Mouse (Mus musculus) layer of hippocampus, postnatal 10 days (tissue): Measurements from ENCODE around the gene Aox4. TPM values are rescaled to one million over a fixed set of nuclear protein-coding genes. Genes with fewer than 3 reads are reported as not detected.

Experiments used
- DNase-seq, 2 experiments: peaks; one replicate each; pipeline ENCODE4 v3.0.0; 2021; ENCODE audit warnings: low spot score in 2 of 2
- long read RNA-seq: library from polyadenylated mRNA; stranded (forward); transcript quantifications from one replicate; pipeline ENCODE4 v2.0.0, GENCODE M21; 2023
- total RNA-seq, 2 experiments: library from RNA; stranded (reverse); gene quantifications; 2 replicates each; pipeline ENCODE4 v1.2.3; 2021

Aox4 gene
- total RNA-seq: 10 to 100 TPM; 10.1 to 10.9 TPM
- long read RNA-seq, full-length matches to known transcripts: 2 of 6 reads
- long read RNA-seq, partial matches to known transcripts: 4 of 6 reads
- long read RNA-seq, other reads (novel, unspliced or antisense): 0 of 6 reads

DNA sequence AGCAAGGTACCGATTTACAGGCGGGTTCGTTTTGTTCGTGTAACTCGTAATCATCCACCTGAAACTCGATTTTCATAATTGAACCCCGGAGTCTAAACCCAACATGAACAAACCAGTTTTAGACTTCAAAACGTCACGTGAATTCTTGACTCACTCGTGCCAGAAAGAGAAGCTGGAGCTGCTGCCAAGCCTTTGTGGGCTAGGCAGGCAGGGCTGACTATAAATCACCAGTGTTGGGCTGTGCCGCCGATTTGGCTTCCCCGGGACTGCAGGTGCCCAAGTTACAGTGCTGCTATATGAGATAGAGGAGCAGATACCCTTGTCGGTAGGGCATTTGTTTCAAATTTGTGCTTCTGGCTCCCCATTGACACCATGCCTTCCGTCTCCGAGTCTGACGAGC is at the start of gene Aox4:
TSS of gene Aox4 (plus strand) at position 195 of the 400 bp plus-strand sequence.
- peak; percentile 43 to 62 for DNase-seq

DNA sequence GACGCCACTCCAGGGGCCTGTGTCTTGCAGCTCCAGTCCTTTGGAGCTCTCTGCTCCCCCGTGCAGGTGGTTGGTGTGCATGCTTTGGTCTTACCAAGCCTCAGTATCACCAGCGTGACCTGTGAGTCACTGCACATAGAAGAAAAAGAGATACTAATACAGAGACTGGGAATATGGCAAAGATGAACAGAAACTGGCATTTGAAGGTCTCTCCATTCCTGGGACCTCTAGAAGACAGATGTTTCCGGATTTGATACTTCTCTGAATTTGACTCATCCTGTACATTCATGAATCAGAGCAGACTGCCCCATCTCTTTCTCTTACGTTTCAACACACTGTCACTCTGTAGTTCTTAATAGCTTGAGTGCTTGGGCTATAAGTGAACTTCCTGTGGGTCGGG is 40.3 kb upstream of the Aox4 start:
- no peak for DNase-seq

DNA sequence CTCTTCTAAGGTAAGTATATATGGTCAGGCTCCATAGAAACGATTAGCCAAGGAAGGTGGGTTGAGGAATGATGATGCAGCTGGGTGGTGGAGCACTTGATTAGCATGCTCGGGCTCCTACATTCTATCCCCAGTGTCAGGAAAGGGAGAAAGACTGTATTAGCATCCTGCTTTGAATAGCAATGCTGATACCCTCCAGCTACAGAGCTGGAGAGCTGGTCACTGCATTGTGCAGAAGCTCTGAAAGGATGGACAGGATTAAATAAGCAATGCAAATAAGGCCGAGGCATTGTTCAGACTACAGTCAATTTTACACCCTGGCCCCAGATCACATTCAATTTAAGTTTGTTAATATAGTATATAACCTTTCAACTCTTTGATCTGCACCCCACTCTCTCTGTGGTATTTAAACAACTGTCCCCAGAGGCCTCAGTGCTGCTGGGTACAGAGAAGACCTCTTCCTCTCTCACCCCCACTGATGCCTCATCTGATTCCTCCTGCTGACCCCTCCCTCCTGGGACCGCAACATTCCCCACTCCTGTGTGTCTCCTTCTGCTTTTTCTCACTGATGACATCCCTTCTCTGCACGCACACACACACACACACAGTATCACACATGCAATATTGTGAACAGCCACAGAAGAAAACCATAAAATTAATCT is 21.6 kb upstream of the Aox4 start:
- no peak for DNase-seq

DNA sequence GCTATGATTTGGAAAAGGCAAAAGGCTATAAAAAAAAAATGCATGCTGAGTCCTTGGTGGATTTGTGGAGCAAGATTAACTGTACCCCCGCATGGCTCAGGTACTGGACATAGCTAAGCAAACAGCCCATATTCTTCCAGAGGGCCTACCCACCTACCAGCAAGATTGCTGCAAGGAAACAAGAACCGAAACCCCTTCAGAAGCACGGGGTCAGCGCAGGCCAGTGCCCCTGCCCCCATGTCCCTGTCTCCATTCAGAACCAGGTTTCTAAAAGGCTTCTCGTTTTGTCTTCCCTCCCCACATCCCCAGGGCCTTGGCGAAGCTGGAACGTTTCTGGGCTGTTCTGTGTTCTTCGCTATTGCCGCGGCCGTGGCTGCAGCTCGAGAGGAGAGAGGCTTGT is 15.9 kb upstream of the Aox4 start:
- DNase-seq: no peak

DNA sequence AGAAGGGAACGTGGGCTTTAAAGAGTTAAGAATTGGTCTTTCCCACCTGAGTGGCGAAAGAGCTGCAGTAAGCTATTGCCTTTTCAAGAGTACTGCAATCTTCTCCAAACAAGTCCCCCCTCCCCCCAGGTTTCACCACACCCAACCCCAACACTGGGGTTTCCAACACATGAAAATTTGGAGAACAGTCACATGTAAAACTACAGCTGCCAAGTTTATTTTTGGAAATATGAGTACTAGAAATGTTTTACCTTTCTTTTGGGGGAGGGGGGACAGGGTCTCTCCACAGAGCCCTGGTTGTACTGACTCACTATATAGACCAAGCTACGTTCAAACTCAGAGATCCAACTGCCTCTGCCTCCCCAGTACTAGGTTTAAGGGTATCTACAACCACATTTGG is 15.2 kb upstream of the Aox4 start:
- DNase-seq: no peak

DNA sequence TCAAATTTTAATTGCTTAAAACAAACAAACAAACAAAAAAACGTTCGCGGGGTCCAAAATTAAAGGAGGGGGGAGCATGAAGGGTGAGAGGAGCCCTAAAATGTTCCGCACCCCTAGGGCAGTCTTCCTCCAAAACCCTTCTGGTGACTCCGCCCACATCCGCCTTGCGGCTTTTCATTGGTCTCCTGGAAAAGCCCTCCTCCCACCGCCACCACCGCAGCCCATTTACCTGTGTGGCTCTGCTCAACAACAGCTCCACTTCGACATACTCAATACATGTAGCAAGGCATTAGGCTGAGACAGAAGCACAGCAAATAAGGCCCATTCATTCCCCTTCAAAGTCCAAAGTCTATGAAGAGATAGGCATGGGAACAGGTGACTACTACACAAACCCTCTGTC is 14.7 kb upstream of the Aox4 start:
- DNase-seq: no peak

DNA sequence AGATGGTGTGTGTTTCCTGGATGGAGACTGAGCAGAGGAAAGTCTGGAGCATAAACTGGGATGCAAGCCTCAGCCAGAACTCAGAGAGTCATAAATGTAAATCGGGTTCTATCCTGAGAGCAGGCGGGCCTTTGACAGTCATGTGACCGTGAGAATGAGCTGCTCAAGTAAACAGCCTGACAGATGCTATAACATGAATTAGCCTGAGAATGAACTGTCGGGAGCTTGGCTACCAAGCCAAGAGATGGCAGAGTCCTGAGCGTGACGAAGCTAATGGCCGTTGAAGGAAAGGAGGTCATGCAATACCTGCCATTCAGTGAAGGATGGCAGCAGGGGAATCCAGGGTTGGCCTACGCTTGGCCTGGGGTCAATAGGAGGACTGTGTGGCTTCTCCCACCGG is 13.2 kb upstream of the Aox4 start:
- no peak for DNase-seq

DNA sequence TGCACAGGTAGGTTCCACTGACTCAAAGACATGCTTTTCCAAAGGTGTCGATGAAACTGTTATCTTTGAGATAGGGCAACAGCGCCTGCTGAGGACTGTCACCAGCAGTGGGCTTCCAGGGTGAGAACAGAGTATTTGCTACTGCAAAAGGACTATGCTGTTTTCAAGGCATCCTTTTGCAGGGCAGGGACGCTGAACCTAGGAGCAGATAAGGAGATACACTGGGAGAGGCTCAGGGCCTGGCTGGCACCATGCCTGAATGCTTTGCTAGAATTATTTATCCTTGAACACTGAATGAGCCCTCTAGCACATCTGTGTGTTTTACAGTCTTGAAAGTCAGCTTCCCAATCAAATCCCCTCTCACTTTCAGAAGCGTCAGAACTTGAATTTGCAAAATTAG is 11.8 kb upstream of the Aox4 start:
- no peak for DNase-seq

DNA sequence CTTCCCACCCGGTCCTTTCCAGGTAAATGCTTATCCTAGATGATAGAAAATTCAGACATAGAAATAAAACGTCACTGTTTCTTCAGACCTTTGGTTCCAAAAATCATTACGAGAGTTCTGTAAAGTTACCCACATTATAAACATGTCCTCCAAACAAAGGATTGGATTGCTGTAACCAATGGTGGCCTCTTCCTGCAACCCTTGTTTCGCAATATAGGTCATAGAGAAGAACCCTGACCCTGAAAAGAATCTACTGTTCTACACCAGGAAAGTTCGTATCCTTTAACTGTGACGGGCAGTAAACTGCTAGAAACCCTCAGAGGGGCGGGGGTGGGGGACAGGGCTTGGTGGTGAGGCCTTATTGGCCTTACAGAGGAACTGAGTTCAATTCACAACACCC is 2.6 kb downstream of the Aox4 start:
- no peak for DNase-seq

DNA sequence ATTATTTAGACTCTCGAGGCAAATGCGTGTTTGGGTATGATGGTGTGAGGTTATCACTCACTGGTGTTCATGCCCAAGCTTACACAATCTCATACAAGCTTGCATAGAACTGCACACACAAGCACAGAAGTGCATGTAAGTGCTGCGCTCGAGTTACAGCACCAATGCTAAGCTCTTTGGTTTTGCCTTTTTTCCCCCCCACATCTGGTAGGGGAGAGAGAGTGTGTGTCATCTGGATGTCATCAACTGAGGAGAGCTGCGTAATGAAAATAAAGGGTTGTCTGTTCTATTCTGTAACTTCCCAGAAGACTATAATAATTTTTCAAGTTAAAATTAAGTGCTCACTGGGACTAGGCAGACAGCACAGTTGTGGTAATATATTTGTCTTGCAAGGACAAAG is 3.6 kb downstream of the Aox4 start:
- DNase-seq: no peak

DNA sequence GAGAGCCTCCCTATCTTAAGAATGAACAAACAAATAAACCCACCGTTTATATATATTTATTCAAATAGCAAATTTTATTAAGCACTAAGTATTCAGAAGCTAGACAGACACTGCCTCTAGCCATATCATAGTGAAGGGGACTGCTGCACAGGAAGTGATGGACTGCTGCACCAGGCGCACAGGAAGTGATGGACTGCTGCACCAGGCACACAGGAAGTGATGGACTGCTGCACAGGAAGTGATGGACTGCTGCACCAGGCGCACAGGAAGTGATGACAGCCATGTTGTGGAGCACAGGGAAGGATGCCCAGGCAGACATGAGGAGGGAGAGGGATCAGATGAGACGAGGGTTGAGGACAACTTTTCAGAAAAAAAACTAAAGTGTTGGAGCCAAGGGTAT is 5.2 kb downstream of the Aox4 start:
- no peak for DNase-seq

DNA sequence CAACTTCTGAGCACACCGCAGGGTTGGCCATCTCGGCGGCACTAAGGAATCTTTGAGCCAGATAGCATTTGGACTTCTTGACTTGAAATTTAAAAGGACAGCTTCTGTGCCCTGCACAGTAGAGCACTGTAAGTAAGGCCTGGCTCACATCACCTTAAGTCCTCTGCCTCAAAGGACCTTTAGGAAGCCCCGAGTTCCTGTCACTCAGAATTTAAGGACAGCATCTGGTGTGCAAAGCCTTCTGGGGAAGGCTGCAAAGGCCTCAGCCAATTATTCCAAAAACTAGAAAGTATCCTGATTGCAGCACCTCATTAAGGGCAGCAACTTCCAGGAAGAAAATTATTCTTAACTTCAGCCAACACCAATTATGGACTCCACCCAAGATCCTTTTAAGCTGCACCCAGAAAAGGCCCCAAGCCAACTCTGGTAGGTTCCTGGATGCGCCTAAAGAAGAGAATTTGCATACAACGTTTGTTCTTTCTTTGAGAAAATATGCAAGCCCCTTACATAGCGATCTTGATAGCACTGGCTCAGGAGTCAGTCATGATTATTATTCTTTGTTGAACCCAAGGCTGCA is 5.8 kb downstream of the Aox4 start:
- no peak for DNase-seq

DNA sequence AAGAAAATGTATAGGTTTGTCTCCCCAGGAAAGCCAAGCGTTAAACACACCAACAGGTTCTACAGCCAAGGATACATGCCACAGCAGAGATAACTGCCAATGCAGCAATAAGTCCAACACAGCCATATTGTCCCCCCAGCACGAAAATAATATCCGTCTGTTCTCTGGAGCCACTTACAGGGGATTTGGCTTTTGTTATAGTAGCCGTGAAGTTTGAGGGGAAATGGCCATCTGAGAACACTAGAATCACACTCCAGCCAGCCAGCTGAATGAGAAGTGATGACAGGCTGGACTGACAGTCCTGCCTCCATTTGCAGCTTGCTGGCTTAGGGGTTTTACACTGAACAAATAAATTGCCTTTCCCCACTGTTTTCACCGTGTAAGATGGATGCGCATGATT is 10.9 kb downstream of the Aox4 start:
- DNase-seq: no peak

DNA sequence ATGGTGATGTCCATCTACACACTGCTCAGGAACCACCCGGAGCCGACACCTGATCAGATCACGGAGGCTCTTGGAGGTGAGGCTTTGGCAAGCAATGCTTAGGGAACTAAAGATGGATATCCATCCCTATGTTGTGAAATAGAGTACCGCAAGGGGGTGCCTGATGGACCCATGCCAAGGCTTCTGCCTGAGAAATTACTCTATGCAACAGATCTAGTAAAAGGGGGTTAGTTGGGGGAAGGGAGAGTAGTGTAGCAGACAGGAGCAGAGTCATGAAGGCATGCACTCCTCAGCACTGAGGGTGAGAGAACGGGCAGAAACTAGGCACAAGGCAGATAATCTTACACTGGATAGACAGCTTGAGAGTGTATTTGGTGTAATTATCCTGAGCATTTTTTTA is 11.7 kb downstream of the Aox4 start:
- DNase-seq: peak; percentile 41 to 48

DNA sequence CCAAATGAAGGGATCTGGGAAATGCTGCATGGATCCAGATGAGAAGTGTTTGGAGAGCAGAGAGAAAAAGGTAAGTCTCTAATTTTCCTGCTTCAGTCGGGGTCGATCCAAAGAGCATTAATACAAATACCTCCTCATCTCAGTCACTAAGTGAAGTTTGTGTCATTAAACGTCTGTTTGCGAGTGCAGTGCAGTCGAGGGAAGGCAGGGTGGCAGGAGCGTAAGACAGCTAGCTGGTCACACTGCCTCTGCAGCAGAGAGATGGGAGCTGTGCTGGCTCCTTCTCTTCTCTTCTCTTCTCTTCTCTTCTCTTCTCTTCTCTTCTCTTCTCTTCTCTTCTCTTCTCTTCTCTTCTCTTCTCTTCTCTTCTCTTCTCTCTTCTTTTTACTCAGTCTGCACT is 17.9 kb downstream of the Aox4 start:
- no peak for DNase-seq

DNA sequence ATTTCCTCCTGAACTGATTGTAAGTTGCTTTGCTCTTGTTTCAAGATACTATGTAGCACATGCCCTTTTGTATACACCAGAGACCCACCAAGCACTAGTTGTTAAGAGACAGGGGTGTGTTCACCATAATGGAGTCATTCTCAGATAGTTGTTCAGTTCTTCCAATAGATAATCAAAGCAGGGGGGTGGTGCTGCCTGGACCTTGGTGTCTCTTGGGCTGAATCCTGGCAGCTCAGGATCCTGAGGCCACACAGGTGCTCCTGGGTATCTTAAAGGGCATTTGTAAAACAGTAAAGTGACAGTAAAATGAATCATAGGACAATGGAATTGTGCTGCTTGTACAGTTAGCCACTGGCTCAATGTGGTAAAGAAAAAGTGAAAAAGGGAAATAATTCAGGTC is 18.7 kb downstream of the Aox4 start:
- no peak for DNase-seq

DNA sequence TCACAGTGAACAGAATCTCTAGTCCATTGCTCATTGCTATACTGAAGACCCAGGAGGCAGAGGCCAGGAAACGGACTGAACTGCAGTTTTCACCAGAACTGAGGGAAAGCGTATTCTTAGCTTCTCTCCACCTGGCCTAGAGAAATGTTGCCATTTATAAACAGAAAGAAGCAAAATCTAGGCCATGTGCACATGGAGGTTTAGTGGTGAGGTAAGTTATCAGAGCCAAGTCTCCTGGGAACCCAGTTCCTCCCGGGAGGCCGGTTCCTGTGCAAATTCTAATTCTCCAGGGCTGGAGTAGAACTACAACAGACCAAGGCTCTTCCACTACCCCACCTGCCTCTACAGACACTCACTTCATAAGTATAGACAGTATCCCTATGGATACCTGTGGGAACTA is 19.6 kb downstream of the Aox4 start:
- DNase-seq: no peak

DNA sequence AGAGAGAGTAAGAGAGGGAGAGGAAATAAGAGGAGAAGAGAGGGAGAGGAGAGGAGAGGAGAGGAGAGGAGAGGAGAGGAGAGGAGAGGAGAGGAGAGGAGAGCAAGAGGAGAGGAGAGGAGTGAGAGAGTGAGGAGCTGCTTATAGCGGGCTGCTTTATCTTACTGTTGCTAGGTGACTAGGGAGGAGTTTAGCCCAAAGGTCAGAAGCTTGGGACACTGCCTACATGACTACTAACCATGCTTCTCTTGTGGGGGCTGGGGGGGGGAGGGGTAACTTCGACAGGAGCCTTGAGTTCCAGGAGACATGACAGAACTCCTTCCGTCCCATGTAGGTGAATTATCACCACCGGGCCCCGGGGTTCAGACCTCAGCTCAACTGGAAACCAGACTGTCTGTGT is 20.3 kb downstream of the Aox4 start:
- DNase-seq: no peak

DNA sequence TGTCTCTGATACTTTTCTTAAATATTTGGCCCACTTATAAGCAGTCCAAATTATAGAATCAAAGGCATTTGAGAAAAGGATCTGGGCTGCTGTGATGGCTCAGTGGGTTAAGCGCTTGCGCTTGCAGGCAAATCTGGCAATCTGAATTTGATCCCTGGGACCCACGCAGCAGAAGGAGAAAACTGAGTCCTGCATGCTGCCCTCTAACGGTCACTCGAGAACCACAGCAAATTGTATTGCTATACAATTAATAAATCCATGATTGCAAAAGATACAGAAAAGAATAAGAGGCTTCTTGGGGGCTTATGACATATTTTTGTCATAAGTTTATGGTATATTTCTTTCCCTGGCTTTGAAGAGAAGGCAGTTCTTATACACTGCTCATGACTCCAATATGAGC is 25.2 kb downstream of the Aox4 start:
- DNase-seq: no peak

DNA sequence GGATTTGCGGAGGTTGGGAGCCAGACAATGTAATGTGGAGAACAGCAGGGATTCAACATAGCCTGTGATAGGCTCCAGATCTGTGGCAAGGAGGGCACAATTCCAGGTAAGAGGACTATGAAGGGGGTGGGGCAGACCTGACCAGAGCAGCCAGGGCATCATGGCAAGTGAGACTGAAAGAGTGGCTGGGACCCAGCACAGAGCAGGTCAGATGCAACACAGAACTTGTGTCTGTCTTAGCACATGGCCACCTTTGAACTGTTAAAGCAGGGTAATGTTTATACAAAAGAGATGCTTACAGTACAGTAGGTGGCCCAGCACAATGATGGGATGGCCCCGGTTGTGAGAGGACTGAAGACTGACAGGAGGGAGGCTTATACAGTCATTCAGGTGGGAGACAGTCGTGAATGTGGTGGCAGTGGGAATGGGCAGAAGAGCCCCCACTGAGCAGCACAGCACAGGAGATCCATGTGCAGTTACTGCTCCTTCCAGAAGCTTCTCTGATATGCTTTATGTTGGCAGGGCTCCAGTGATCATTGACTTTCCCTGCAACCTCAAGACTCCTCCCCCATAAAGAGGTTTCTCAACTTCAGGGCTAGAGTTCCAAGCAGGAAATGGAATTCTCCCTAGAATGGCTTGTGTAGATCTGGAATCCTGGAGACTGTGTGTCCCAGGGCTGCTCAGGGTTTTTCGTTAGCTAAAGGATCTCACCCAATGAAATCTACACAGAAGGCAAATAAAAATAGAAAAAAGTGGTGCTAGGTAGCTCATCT is 27.5 kb downstream of the Aox4 start:
- DNase-seq: no peak

DNA sequence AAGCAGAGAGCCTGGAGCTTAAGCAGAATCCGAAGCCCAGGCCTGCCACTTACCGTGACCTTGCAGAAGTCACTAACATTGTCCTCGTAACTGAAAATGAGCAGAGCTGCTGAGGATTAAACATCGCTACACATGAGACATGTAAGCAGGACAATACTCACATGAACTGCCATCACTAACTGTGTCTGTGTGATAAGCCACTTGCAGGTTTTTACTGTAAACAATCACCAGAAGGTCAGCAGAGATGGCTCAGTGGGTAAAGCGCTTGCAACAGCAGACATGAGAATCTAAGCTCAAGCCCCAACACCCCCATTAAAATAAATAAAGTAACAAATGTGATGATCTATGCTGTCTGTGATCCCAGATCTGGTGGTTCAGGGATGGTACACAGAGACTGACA is 28.2 kb downstream of the Aox4 start:
- DNase-seq: no peak

DNA sequence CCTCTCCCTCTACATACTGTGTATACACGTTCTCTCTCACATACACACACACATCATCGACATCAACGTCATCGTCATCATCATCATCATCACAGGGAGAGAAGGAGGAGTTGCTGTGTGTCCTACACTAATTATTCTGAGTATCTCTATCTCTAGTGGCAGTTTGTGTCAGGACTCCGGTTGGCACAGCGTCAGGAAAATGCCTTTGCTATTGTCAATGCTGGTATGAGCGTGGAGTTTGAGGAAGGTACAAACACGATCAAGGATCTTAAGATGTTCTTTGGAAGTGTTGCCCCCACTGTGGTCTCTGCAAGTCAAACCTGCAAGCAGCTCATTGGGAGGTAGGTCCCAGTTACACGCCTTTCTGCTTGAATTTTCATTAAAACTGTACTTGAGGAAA is 28.8 kb downstream of the Aox4 start:
- no peak for DNase-seq

DNA sequence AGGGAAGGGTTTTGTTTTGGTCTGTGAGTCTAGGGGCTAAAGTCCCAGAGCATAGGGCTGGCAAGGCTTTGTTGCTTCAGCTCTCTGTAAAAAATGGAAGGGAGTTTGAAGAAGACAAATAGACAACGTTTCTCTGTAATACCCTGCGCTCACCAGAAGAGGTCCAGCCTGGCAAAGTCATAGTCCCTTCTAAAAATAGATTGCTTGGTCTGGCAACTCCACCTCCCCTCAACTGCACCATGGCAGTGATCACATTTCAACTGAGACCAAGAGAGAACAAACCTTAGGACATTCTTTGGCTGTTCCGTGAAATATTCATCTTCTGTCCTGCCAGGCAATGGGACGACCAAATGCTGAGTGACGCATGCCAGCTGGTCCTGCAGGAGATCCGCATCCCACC is 30.1 kb downstream of the Aox4 start:
- DNase-seq: no peak
